In the genomic region with DNA sequence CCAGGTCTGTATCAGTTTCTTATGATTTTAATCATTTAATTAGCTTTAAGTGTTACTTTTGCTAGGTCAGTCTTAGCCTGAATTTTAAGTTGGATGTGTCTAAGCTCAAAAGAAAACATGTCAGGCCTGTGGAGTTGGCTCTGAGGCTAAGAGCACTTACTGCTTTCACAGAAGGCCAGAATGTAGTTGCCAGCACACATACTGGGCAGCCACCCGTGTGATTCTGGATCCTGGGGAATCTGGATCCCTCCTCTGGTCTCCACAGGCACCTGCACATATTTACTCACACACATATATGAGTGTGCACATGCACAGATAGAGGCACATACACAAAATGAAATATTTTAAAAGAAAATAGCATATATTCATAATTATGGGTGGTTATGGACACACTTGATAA, we compare ENCODE assay signal across 23 mouse cellular contexts. TPM values are rescaled to one million over a fixed set of nuclear protein-coding genes. Genes with fewer than 3 reads are reported as not detected.
"Had no signal": no experiment of that assay in that cellular context is flagged by ENCODE, and none has a peak within 500 bp of the region (broad histone marks: within the 10 kb centered on the region; RNA-seq: fewer than 3 reads in every experiment).

No protein-coding gene starts in this region.

- H3K4me1 ChIP-seq: neural tube, embryonic 12.5 days had no signal

- H3K27me3 ChIP-seq: midbrain, embryonic 12.5 days; neural tube, embryonic 12.5 days; stomach, embryonic 15.5 days had no signal

- H3K4me3 ChIP-seq: midbrain, embryonic 10.5 days; midbrain, embryonic 12.5 days; neural tube, embryonic 12.5 days; stomach, embryonic 15.5 days had no signal

- DNase-seq: lung, adult 18-20 months; lung, embryonic 14.5 days; lung, postnatal 10 days; lung, postnatal 4 days; midbrain, embryonic 14.5 days; right cerebral cortex, postnatal 14 days; thymus, adult 2 months; thymus, postnatal 25 days; thymus, postnatal 4 days had no signal

- ATAC-seq: midbrain, embryonic 16.5 days had no signal

- H3K27ac ChIP-seq: midbrain, embryonic 10.5 days; midbrain, embryonic 12.5 days; neural tube, embryonic 12.5 days; stomach, embryonic 15.5 days; stomach, postnatal 0 days had no signal

RNA-seq across cellular contexts. Expression of a gene that starts 55.1 kb away (rescaled TPM):
- total RNA-seq: megakaryocyte, adult 5-6 weeks; megakaryocyte-erythroid progenitor cell, adult 5-6 weeks; neutrophil, adult 5-6 weeks had no signal
- polyA plus RNA-seq: lung, embryonic 14.5 days; lung, embryonic 16.5 days; midbrain, embryonic 10.5 days; midbrain, embryonic 12.5 days; midbrain, embryonic 14.5 days; midbrain, embryonic 16.5 days; neural tube, embryonic 12.5 days; neural tube, embryonic 14.5 days; spleen, adult 2 months; stomach, embryonic 15.5 days; stomach, postnatal 0 days; testis, adult 2 months; thymus, adult 2 months; urinary bladder, adult 2 months had no signal
